Mouse (Mus musculus) yolk sac, embryonic 10.5 days (tissue): ENCODE data around the gene Adarb1.

ENCODE experiments used
- DNase-seq: peaks from one replicate; pipeline ENCODE4 v3.0.0-alpha.2; 2017; ENCODE audit warnings: low spot score

The Adarb1 gene

DNA sequence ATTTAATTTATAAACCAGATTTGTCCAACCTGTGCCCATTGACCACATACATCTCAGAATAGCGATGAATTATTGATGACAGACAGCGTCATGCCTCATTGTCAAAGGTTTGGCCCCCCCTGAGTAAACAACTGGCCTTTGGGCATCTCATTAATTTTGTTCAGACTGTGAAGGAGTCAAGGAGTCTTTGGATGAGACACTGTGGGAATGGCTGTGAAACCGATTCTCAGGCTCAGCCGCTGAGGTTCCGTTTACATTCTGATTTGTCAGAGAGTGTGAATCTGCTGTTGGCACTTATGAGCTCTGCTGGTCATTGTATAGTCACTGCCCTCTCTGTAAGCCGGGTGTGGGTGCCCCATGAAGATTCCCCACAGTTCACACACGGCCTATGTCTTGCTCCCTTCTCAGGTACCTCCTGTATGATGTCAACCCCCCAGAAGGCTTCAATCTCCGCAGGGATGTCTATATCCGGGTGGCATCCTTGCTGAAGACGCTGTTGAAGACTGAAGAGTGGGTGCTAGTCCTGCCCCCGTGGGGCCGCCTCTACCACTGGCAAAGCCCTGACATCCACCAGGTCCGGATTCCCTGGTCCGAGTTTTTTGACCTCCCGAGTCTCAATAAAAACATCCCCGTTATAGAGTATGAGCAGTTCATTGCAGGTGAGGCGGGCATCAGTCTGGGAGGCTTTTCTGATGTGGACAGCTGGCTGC lies 157.7 kb downstream of the Adarb1 start:
- no peak for DNase-seq

DNA sequence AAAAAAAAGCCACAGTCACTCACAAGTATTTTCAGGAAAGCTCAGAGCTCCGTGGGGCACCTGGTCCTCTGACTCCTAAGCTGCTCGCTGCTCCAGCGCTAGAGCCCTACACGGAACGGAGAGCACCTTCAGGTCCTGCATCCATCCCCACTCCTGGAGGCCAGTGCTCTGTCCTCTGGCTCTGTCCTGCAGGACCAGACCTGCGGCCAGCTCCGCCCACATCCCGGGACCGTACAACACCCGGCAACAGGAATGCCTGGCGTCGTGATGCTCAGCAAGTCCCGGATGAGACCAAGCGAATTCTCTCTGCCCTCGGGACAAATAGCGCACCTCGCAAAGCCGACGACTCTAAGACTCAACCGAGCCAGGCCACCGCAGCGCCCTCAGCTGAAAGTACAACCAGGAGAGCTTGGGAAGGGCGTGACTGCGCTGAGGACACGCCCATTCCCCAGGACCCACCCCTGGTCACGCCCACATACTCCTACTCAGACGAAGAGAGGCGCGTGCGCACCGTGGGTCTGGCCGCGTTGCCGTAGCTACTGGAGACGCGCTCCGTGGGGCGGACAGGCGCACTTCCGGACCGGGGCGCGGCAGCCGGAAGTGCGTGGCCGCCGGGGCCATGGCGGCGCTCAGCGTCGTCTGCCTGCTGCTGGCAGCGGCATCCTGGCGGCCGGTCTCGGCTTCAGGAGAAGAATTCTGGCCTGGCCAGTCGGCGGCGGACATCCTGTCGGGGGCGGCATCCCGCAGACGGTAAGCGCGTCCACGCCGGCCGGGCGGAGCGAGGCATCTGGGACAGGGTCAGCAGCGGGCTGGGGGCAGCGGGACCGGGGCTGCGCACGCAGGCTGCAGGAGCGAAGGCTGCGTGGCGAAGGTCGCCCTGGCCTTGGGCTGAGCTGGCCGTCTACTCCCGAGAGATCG lies 159.1 kb downstream of the Adarb1 start, which contains the start of gene Pofut2:
TSS of gene Pofut2 (plus strand) at position 515 of the 918 bp plus-strand sequence.
- peak; percentile 98 for DNase-seq

DNA sequence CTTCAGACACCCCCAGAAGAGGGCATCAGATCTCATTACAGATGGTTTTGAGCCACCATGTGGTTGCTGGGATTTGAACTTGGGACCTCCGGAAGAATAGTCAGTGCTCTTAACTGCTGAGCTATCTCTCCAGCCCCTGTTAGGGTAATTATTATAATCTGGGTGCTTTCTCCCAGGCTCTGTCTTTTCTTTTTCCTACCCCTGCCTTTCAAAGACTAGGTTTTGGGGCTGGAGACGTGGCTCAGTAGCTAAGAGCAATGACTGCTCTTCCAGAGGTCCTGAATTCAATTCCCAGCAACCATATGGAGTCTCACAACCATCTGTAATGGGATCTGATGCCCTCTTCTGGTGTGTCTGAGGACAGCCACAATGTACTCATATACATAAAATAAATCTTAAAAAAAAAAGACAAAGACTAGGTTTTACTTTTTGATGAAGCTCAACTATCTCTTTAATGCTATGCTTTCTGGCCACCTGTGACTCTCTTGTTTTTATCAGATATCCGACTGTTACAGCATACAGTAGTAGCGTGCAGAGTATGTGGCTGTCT lies 160.0 kb downstream of the Adarb1 start:
- DNase-seq, result no peak

DNA sequence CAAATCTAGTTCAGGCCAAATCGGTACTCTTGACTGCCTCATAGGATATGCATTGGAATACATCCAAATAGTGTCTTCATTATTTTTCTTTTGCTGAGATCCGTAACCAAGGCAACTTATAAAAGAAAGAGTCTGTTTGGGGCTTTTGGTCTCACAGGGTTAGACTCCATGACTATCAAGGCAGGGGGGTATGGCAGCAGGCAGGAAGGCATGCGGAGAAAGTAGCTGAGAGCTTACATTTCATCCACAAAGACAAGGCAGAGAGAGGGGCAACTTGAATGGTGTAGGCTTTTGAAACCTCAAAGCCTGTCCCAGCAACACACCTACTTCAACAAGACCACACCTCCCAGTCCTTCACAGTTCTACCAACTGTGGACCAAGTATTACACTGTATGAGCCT lies 162.4 kb downstream of the Adarb1 start:
- no peak for DNase-seq

DNA sequence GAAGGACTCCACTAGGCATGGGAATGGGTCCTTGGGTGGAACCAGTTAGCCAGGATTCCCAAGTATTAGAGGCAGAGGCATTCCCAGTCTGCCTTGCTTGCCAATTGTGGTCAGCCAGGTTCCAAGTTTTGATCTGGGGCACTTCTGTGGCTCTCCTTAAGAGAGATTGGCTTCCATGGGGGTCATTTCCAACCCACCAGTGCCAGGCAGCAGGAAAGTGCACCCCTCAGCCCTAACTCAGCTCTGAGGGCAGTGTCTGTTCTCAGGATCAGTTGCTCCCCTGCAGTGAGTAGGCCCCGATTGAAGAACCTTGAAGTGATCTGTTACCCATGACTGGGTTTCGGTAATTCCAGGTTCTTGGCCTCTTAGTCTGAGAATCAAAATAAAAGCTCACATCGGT lies 162.8 kb downstream of the Adarb1 start:
- DNase-seq, result no peak

DNA sequence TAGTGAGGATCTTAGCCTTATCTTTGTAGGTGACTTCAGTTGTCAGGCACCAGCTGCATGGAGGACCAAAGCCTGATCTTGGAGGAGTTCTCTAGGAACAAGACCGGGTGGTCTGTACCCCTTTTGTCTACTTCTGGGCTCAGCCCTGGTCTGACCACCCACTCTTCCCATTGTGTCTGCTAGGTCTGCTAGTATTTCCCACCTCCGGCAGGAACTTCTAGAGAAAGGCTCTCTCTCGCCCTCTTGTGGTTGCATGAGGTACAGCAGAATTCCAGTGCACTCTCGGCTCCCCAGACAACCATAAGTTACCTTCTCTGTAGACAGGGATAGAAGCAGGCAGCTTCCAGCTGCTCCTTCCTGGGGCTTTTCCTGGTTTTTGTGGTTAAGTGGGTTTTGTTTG lies 165.3 kb downstream of the Adarb1 start:
- peak; percentile 79 for DNase-seq

DNA sequence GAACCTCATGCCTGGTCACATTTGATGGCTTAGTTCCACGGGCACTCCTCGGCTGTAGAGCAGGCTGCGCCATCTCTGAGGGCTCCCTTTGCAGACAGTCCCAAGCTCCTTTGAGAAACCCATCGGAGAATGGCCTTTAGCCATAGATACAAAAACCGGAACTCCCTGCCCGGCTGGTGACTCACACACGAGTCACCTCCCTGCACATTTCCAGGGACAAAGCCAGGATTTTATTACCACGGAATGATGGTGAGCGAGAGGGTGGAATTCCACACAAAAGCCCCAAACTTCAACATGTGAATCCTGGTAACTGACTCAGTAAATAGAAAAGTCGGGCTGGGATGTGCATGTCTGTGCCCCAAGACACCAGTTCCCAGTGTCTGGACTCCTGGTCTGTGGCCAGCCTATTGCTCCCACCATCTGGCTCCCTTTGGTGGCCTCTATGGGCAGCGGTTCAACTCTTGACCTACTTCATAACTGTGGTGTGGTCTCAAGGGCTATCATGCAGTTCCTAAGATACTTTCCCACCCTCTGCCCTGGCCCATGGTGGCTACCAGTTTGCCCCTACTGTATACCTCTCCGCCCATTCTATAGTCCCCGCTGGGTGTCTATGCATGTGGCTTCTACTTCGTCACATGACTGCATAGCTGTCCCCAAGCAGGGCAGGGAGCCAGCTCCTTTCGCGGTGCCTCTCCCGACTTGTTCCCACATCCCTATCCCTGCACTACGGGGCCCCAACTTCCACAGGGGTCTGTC lies 166.1 kb downstream of the Adarb1 start:
- no peak for DNase-seq

DNA sequence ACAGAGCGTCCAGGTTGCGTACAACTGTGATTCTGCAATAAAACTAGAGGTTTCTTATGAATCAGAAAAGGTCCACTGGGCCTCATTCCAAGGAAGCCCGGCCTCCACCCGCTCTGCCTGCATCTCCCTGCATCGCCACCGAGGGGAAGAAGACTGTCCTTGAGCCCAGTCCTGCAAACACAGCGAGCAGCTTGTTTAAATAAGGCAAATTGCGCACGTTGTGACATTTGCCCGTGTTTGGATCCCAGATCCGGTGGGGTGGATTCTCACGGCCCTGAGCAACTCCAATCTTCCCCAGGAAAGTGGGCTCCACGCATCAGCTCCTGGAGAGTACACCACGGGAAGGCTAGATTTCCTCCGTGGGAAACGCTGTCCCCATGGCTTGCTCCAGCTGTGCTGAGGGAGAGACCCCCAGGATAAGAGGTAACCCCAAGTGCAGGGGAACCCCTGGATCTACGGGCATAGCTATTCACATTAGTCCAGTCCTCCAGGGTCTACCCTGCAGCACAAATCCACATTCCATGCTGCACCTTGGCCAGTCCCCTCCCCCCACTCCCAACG lies 166.8 kb downstream of the Adarb1 start:
- peak; percentile 36 for DNase-seq

DNA sequence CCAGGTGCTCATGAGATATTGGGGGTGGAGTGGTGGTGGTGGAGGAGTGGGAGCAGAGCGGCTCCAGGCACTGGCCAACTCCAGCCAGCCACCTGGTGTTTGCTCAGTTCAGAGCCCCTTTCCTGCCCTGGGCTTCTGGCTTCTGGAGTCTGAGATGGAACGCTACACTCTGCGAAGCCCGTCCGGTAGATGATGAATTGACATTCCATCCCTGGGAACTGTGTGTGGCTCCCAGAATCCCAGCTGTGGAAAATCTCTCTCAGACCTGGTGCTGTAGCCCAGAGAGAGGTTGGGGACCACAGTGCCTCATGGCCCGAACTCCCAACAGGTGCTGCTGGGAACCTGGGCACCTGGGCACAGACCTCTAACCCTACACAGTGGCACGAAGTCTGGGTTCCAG lies 170.4 kb downstream of the Adarb1 start:
- DNase-seq, result peak; percentile 50

DNA sequence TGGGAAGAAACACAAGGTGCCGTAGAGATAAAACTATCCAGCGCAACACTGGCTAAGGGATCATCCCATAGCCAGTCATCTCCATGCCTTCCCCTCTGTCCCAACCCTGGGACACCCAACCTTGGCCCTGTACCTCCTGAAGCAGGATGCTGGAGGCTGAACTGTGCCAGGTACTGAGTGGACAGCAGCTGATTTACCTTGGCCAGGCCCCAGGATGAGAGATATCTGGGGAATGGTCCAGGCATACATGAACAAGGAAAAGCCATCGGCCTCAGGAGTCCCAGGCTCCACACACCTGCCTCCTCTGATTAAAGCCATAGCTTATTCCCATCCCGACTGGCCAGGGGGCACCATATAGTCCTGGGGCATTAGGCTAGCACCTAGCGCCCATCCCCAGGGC lies 171.0 kb downstream of the Adarb1 start:
- DNase-seq, result no peak

DNA sequence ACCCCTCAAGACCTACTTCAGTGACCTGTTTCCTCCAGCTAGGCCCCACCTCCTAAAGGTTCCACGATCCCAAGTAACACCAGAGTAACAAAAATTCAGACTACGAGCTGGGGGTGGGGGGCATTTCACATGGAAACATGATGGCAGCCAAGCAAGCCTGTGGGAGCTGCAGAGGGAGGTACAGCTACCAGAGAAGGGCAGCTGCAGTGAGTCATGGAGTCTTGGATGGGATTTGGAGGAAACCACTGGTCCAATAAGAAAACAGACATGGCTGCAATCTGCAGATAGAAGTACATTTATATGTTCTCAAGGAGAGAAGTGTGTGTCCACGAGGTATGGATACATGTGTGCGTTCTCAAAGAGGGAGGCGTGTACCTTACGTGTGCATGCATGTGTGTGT lies 173.3 kb downstream of the Adarb1 start:
- no peak for DNase-seq

DNA sequence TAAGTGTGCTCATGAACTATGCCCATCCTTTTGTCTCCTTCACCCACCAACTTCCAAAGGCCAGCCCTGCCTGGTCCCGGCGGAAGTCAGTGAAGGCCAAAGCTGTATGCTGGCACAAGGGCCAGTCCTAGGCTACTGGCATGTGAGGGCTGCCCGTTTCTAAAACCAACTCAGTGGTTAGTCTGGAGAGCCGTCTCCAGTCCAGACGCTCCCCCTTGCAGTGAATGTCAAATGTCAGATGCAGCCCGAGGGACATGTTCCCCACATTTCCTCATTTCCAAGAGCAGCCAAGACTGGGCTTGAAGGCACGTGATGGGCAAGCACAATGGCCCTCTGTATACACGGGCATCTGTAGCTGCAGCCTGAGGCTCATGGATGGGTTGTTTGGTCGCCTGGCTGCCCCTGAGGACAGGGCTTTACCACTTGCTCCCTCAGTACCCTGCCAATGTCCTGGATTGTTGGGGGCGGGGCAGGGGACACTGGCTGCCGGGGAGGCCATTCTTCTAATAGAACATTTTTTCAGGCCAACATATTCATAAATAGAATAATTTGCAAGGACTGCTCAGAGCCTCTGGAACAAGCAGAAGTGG lies 174.4 kb downstream of the Adarb1 start:
- no peak for DNase-seq

DNA sequence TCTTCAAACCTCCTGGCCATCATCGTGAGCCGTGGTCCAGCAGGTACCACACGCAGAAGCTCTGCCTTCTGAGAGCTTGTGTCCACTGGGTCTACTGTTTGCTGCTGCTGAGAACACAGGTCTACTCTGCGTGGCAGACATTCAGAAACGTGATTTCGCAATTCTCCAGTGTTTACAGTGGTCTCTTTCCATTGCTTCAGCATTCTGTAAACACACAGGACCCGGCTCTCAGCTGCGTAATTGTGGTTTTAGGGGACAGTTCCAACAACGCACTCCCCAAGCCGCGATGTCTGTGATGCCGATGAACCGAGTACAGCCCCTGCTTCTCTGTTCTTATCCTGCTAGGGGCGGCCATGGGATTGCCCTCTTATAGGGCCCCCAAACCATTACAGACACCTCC lies 175.2 kb downstream of the Adarb1 start:
- peak; percentile 44 for DNase-seq

DNA sequence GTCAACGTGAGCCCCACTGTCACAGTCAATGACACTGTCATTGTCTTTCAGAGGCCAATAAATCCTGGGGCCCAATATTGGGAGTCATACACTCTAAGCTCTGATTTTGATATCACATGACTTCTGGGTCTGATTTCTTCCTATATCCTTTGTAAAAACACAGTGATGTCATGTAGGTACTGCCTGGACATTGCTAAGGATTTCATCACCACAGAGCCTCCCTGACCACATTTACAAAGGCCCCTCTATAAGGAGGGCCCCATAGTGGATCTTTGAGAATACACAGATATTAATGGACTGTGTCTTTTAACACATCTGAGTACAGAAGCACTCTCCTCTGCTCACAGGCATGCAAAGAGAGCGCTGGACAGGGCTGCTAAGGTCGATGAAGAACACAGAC lies 175.7 kb downstream of the Adarb1 start:
- DNase-seq, result no peak

DNA sequence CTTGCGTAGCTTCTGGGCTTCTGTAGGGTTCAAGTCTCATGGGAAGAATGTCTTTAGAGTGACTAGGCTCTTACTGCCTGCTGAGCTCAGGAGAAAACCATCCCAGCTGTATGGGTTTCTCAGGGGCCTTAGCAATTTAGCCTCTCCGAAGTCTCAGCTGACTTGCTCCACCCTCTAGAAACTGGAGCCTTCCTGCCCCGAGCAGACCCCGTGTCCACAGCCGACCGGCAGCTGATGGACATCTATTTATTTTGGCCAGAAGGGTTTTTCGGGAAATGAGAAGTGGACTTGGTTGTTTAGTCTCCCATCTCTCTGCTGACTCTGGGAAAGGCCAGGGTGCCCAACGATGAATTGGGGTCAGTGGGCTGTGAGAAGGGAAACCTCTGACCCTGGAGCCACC lies 177.3 kb downstream of the Adarb1 start:
- DNase-seq, result no peak
